Mouse (Mus musculus): ENCODE measurements around the gene Kcnk12.

The Kcnk12 gene

DNA sequence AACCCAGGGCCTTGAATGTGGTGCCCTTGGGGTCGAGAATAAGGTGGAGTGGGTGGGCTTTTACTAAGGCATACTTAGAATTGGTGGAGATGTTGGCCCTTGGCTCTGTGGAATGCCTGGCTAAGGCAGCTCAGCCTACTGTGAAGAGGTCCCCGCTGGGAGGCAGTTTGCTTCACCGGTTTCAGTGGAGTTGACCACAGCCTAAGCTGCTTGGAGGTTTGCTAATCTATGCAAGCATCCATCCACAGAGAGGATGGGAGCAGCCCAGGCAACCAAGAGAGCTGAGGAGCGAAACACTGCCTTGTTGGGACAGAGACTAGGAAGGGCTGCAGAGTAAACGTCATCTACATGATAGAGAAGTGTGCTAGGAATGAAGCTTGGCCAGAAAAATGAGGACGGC is 101.0 kb downstream of the Kcnk12 start:
- DNase-seq: no peak

DNA sequence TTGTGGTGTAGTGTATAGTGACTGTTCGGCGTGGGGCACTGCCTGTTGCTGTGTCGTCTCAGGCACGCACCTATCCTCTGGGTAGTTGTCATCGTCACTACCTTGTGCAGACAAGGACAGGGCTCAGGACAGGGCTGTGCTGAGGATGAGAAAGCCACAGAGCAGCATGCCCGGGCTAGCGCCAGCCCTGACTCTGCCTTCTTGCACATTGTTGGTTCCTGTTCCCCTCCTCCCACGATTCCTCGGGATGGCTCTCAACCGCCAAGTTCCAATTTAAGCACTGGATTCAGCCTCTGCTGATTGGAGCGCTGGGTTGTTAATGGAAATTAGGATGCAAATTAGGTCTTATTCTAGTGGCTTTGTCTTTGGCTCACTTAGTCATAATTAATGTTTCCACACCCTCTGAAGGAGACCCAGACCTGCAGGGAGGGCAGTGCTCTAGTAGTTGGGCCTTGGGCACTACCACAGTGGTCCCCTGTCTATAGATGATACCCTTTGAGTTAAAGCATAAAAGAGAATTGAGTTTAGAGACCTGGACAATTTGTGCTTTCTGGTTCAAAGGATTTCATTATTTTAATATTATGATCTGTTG is 101.8 kb downstream of the Kcnk12 start:
- DNase-seq: no peak

All from lung, postnatal 14 days (tissue).